Mouse (Mus musculus): Measurements from ENCODE around the gene Gm17949. TPM values are rescaled to one million over a fixed set of nuclear protein-coding genes. Genes with fewer than 3 reads are reported as not detected.
A peak's percentile ranks its signal among the peaks of the same experiment; 100 is the strongest.

Gm17949 gene
- polyA plus RNA-seq, 1 experiment from 2014 or later: 0.26 TPM

DNA sequence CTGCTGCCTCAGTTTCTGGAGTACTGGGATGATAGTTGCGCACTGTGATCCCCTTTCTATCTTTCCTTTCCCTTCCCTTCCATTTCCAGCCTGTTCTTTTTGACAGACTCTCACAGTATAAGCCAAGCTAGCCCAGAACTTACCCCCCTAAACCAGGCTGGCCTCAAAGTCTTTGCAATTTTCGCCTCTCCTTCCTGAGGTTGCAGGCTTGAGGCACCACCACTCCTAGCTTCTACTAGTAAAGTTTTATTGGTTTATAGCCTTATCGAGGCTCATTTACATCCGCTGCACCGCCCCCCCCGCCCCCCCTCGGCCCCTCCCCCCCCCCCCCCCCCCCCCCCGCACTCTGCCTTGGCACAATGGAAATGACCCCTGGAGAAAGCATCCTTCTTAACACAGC, 31.7 kb upstream of the Gm17949 start:
- WGBS: 10% methylated on average over 7 of the region's 8 CpGs
- Histone ChIP-seq H3K4me3 (replicated peaks) (no peak overlapping the region), H3K4me2 (no peak overlapping the region), H3K36me3 (no peaks in the 10 kb centered on the region), H3K9me3 (replicated peaks) (no peaks in the 10 kb centered on the region), H3K27ac (replicated peaks) (no peak overlapping the region), H3K9ac (replicated peaks) (no peak overlapping the region), H3K4me1 (no peaks in the 10 kb centered on the region), H3K27me3 (replicated peaks) (no peaks in the 10 kb centered on the region)
- ATAC-seq (ENCODE audit: low FRiP score): no peak

DNA sequence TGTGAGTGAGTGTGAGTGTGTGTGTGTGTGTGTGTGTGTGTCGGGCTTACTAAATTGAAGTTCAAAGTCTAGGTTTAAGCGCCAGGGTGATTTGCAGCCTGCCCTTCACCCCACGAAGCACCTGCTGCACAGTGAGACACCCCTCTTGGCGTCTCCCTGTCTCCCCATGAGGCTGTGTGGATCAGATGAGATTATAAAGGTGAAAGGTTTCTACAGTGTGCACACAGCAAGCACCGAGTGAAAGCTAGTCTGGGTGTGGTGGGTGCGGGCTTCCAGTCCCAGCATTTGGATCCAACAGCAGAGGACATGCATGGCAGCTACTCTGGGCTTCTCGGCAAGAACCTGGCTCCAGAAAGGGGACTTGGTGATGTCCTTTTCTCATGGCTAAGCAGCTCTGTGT, 30.2 kb upstream of the Gm17949 start:
- H3K27ac ChIP-seq (replicated peaks): no peak overlapping the region
- no peaks in the 10 kb centered on the region for H3K4me1 ChIP-seq
- 78% methylated on average over 7 of the region's 7 CpGs for WGBS

DNA sequence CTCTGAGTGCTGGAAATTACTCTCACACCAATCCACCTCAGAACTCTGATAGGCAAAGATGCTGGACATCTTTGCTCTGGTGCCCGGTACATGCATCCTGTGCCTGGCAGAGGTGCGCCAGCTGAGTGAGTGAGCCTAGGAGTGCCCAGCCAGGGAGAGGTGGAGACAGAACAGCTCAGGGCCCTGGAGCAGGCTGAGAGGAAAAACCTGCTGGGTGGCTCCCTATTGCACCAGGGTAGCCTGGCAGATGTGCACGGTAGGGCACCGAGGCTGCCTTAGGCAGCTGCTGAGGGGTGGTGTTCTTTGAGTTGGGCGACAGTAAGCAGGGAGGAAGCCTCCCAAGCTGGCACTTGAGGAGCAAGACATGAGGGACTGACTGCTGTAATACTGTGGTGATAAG, 29.3 kb upstream of the Gm17949 start, which contains the start of gene Acer1:
TSS of gene Acer1 (minus strand) at position 114 of the 400 bp plus-strand sequence.
- 87% methylated on average over 5 of the region's 5 CpGs for WGBS
- H3K27ac ChIP-seq (replicated peaks): no peak within 1 kb of the TSS
- ATAC-seq (ENCODE audit: low FRiP score): no peak

More for the DNA sequence above, 30.2 kb upstream of the Gm17949 start:
- Histone ChIP-seq H3K27me3 (replicated peaks) (no peaks in the 10 kb centered on the region), H3K9ac (replicated peaks) (no peak overlapping the region), H3K9me3 (replicated peaks) (no peaks in the 10 kb centered on the region), H3K4me3 (replicated peaks) (no peak overlapping the region), H3K4me2 (no peak overlapping the region), H3K36me3 (no peaks in the 10 kb centered on the region)
- no peak for ATAC-seq (ENCODE audit: low FRiP score)

DNA sequence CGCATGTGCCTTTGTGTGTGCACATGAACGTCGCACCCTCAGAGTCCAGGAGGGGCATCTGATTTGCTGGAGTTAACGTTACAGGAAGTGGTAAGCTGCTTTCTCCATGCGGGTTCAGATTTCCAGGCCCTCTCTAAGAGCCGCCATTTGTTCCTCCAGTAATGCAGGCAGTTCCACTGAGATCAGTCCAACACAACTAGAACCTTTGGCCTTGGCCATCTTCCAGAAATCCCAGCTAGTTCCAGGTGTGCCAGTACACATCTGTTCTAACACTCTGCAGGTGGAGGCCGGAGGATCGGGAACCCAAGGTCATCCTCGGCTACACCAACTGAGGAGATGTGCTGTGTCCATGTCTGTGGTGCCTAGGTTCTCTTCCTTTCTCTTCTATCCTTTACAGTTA, 26.4 kb upstream of the Gm17949 start:
- H3K4me2 ChIP-seq: no peak overlapping the region
- ATAC-seq (ENCODE audit: low FRiP score): no peak

More for the DNA sequence above, 29.3 kb upstream of the Gm17949 start, which contains the start of gene Acer1:
- no peak within 1 kb of the TSS for H3K9ac ChIP-seq (replicated peaks)
- no peaks in the 10 kb centered on the region for H3K36me3 ChIP-seq
- H3K4me2 ChIP-seq: no peak within 1 kb of the TSS
- H3K4me3 ChIP-seq (replicated peaks): no peak within 1 kb of the TSS
- H3K4me1 ChIP-seq: no peaks in the 10 kb centered on the region
- no peaks in the 10 kb centered on the region for H3K27me3 ChIP-seq (replicated peaks)
- H3K9me3 ChIP-seq (replicated peaks): no peaks in the 10 kb centered on the region

GRCm38 (mm10) chr17:56985656-56986055, 25.6 kb upstream of the Gm17949 start:
- Histone ChIP-seq H3K36me3 (no peaks in the 10 kb centered on the region), H3K27me3 (replicated peaks) (no peaks in the 10 kb centered on the region), H3K4me2 (no peak overlapping the region), H3K27ac (replicated peaks) (no peak overlapping the region), H3K4me3 (replicated peaks) (no peak overlapping the region), H3K4me1 (peaks cover 2% of the 10 kb centered on the region; the same call in 1 of the 2 replicates), H3K9ac (replicated peaks) (no peak overlapping the region), H3K9me3 (replicated peaks) (no peaks in the 10 kb centered on the region)
- ATAC-seq (ENCODE audit: low FRiP score): no peak
- 61% methylated on average over 3 of the region's 3 CpGs for WGBS

More for the DNA sequence above, 26.4 kb upstream of the Gm17949 start:
- H3K4me3 ChIP-seq (replicated peaks): no peak overlapping the region
- 83% methylated on average over 9 of the region's 9 CpGs for WGBS
- no peaks in the 10 kb centered on the region for H3K36me3 ChIP-seq
- peaks cover 2% of the 10 kb centered on the region; the same call in 1 of the 2 replicates for H3K4me1 ChIP-seq
- H3K9me3 ChIP-seq (replicated peaks): no peaks in the 10 kb centered on the region
- H3K27ac ChIP-seq (replicated peaks): no peak overlapping the region
- H3K9ac ChIP-seq (replicated peaks): no peak overlapping the region
- H3K27me3 ChIP-seq (replicated peaks): no peaks in the 10 kb centered on the region

DNA sequence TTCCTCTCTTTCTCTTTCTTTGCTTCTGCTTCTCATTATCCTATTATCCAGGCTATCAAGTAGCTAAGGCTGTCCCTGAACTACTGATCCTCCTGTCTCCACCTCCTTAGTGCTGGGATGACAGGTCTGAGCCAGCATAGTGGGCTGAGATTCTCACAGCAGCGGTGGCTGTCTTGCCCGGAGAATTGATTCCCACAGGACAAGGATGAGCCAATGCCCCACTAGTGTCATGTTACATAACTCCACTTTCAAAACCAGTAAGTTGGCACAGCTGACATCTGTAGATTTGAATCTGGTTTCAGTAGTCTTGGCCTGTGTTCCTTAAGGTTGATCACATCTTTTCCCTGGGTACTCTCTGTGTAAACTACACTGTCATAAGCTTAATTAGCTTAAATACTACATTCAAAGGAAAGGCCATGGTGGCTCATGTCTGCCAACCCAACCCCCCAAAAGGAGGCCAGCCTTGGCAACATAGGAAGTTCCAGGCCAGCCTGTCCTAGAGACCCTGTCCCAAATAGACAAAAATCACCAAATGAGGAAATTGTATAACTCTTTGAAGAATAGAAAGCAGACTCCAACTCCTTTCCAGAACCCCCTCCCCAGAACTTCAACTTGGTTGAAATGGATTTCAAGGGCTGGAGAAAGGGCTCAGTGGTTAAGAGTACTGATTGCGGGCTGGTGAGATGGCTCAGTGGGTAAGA, 25.0 kb upstream of the Gm17949 start:
- Histone ChIP-seq H3K9ac (replicated peaks) (no peak overlapping the region), H3K4me3 (replicated peaks) (no peak overlapping the region), H3K27me3 (replicated peaks) (no peaks in the 10 kb centered on the region), H3K9me3 (replicated peaks) (no peaks in the 10 kb centered on the region), H3K4me2 (no peak overlapping the region), H3K4me1 (peaks cover 8% of the 10 kb centered on the region), H3K27ac (replicated peaks) (no peak overlapping the region), H3K36me3 (no peaks in the 10 kb centered on the region)
- 83% methylated on average over 3 of the region's 3 CpGs for WGBS
- no peak for ATAC-seq (ENCODE audit: low FRiP score)

DNA sequence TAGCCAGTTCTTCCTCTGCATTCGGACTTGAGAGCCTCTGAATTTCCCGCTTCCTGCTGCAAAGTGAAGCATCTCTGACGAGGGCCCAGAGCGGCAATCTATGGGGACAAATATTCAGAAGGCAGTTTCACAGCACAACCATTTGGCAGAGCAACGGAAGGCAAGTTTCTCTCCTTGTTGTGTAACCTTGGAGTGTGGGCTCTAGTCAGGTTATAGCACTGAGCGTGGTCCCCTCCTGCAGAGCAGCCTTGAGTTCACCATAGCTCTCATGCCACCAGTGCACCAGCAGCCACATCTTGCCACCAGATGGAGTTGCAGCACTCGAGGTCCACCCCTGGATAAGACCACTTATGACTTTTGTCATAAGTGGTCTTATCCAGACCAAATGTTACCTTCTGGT, 22.8 kb upstream of the Gm17949 start:
- 86% methylated on average over 7 of the region's 7 CpGs for WGBS
- ATAC-seq (ENCODE audit: low FRiP score): no peak

GRCm38 (mm10) chr17:56988921-56989430, 22.3 kb upstream of the Gm17949 start:
- no peaks in the 10 kb centered on the region for H3K27me3 ChIP-seq (replicated peaks)
- peaks cover 22% of the 10 kb centered on the region for H3K4me1 ChIP-seq
- peak overlapping the region; percentile 86 for H3K27ac ChIP-seq (replicated peaks)
- H3K9me3 ChIP-seq (replicated peaks): no peaks in the 10 kb centered on the region
- peak overlapping the region; percentile 81 for H3K4me2 ChIP-seq
- H3K9ac ChIP-seq (replicated peaks): peak overlapping the region; percentile 89; the same call in 1 of the 2 replicates
- H3K36me3 ChIP-seq: peaks cover 18% of the 10 kb centered on the region
- peak overlapping the region; percentile 91 for H3K4me3 ChIP-seq (replicated peaks)
- 69% methylated on average over 7 of the region's 7 CpGs for WGBS
- no peak for ATAC-seq (ENCODE audit: low FRiP score)

More for the DNA sequence above, 22.8 kb upstream of the Gm17949 start:
- H3K27ac ChIP-seq (replicated peaks): no peak overlapping the region
- H3K4me2 ChIP-seq: no peak overlapping the region
- no peak overlapping the region for H3K9ac ChIP-seq (replicated peaks)
- H3K9me3 ChIP-seq (replicated peaks): no peaks in the 10 kb centered on the region
- peaks cover 13% of the 10 kb centered on the region for H3K36me3 ChIP-seq
- no peak overlapping the region for H3K4me3 ChIP-seq (replicated peaks)
- peaks cover 22% of the 10 kb centered on the region for H3K4me1 ChIP-seq
- no peaks in the 10 kb centered on the region for H3K27me3 ChIP-seq (replicated peaks)

- peak overlapping the region; percentile 89 for H3K9ac ChIP-seq (replicated peaks)
- H3K9me3 ChIP-seq (replicated peaks): no peaks in the 10 kb centered on the region
- H3K4me3 ChIP-seq (replicated peaks): peak overlapping the region; percentile 91
- peak; percentile 94 for ATAC-seq (ENCODE audit: low FRiP score)
- H3K27me3 ChIP-seq (replicated peaks): no peaks in the 10 kb centered on the region
- peak overlapping the region; percentile 81 for H3K4me2 ChIP-seq
- peaks cover 22% of the 10 kb centered on the region for H3K4me1 ChIP-seq
- peak overlapping the region; percentile 86 for H3K27ac ChIP-seq (replicated peaks)
- peaks cover 24% of the 10 kb centered on the region for H3K36me3 ChIP-seq
- WGBS: 2% methylated on average over 25 of the region's 25 CpGs
Measured at GRCm38 (mm10) chr17:56989467-56990114, 21.7 kb upstream of the Gm17949 start.

DNA sequence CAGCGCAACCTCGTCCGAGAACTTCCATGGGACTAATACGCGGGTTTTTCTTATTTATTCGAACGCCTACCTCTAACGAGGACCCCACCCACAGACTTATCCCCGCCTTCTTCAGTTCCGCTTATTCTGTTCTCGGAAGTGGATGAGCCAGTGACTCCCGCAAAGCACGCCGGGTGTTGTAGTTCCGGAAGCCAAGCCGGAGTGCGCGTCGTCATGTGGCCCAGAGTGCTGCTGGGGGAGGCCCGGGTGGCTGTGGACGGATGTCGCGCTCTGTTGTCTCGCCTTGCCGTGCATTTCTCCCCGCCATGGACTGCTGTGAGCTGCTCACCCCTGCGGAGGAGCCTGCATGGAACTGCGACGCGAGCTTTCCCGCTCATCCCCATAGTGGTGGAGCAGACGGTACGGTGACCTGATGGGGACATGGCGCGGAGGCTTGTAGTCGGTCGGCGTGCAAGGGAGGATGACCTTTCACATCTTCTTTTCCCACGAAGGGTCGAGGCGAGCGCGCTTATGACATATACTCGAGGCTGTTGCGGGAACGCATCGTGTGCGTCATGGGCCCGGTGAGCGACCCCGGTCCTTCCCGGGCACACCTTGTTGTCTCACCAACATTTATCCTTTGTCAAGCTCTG, 21.0 kb upstream of the Gm17949 start, which contains the start of gene Clpp:
TSS of gene Clpp (plus strand) at position 191 of the 632 bp plus-strand sequence.
- Histone ChIP-seq H3K4me3 (replicated peaks) (peak within 1 kb of the TSS; percentile 91), H3K36me3 (peaks cover 29% of the 10 kb centered on the region), H3K4me2 (peak within 1 kb of the TSS; percentile 81), H3K27me3 (replicated peaks) (no peaks in the 10 kb centered on the region), H3K9me3 (replicated peaks) (no peaks in the 10 kb centered on the region), H3K4me1 (peaks cover 22% of the 10 kb centered on the region), H3K27ac (replicated peaks) (peak within 1 kb of the TSS; percentile 86), H3K9ac (replicated peaks) (peak within 1 kb of the TSS; percentile 89)
- ATAC-seq (ENCODE audit: low FRiP score): peak; percentile 96
- WGBS: under 1% methylated on average over 52 of the region's 52 CpGs

DNA sequence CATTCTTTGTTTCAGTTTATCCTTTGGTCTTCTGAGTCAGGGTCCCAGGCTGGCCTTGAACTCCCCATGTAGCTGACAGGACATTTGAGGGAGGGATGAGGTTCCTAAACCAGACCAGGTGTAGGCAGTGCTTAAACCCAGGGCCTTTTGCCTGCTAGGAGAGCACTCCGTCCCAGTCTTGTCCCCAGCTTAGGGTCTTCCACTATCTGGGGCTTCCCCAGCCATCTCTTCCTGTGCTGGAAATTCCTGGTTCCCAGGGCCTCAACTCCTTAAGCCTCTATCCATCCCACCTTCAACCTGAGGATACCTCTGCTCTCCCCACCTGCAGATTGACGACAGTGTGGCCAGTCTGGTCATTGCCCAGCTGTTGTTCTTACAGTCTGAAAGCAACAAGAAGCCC, 20.3 kb upstream of the Gm17949 start:
- WGBS: 77% methylated on average over 2 of the region's 2 CpGs
- no peak for ATAC-seq (ENCODE audit: low FRiP score)
- peak overlapping the region; percentile 89 for H3K9ac ChIP-seq (replicated peaks)
- peak overlapping the region; percentile 81 for H3K4me2 ChIP-seq
- no peaks in the 10 kb centered on the region for H3K27me3 ChIP-seq (replicated peaks)
- no peak overlapping the region for H3K27ac ChIP-seq (replicated peaks)
- peak overlapping the region; percentile 91 for H3K4me3 ChIP-seq (replicated peaks)
- peaks cover 37% of the 10 kb centered on the region for H3K36me3 ChIP-seq
- no peaks in the 10 kb centered on the region for H3K9me3 ChIP-seq (replicated peaks)
- peaks cover 22% of the 10 kb centered on the region for H3K4me1 ChIP-seq
